Mouse (Mus musculus): ENCODE measurements around the gene Vcp. TPM values are rescaled to one million over a fixed set of nuclear protein-coding genes. Genes with fewer than 3 reads are reported as not detected.

Gene Vcp
- total and polyA plus RNA-seq, 3 experiments: 200 to 462 (median 237) TPM

GRCm38 (mm10) chr4:42945445-42945844 is 54.9 kb downstream of the Vcp start:
- Histone ChIP-seq H3K36me3 (replicated peaks in 1 of 2; ENCODE audit: control insufficient read depth in 1 of 2, insufficient read depth in 1 of 2, low read length in 1 of 2) (no peaks in the 10 kb centered on the region), H3K27ac (ENCODE audit: insufficient read depth, low read depth) (no peak overlapping the region), H3K79me2 (replicated peaks; ENCODE audit: control insufficient read depth, extremely low read depth, insufficient read depth, poor library complexity, severe bottlenecking) (no peaks in the 10 kb centered on the region), H3K4me1 (ENCODE audit: control insufficient read depth in 1 of 2, insufficient read depth in 2 of 2) (peaks cover 7 to 24% of the 10 kb centered on the region in 2 experiments), H3K4me2 (ENCODE audit: insufficient read depth, low read depth, poor library complexity, severe bottlenecking) (no peak overlapping the region), H3K9me3 (replicated peaks; ENCODE audit: low read length) (no peaks in the 10 kb centered on the region), H3K9ac (ENCODE audit: insufficient read depth, low read depth) (no peak overlapping the region), H3K4me3 (replicated peaks in 1 of 3; ENCODE audit: low read depth in 2 of 3, low read length in 2 of 3, poor library complexity in 1 of 3) (no peak overlapping the region), H3K27me3 (replicated peaks) (peaks cover 76% of the 10 kb centered on the region)
- TF ChIP-seq EP300 (IDR thresholded peaks at IDR 0.05; ENCODE audit: low read length) (no peak), RCOR1 (conservative IDR thresholded peaks at IDR 0.05; ENCODE audit: low read depth, low read length) (no peak), CHD2 (IDR thresholded peaks at IDR 0.05; ENCODE audit: low read length) (no peak), ZKSCAN1 (IDR thresholded peaks at IDR 0.05; ENCODE audit: borderline replicate concordance, low read depth, low read length) (no peak), CHD1 (IDR thresholded peaks at IDR 0.05; ENCODE audit: low read depth, low read length) (no peak), KAT2A (IDR thresholded peaks at IDR 0.05; ENCODE audit: insufficient replicate concordance, low read length) (no peak), USF2 (conservative IDR thresholded peaks at IDR 0.05; ENCODE audit: low read depth, low read length) (no peak), CTCF (conservative IDR thresholded peaks at IDR 0.05 in 1 of 2, IDR thresholded peaks at IDR 0.05 in 1 of 2; ENCODE audit: low read depth in 2 of 2, low read length in 2 of 2) (no peak), MEF2A (IDR thresholded peaks at IDR 0.05; ENCODE audit: borderline replicate concordance, low read depth, low read length) (no peak), USF1 (IDR thresholded peaks at IDR 0.05; ENCODE audit: low read depth, low read length) (no peak), TCF12 (IDR thresholded peaks at IDR 0.05; ENCODE audit: low read depth, low read length) (no peak)
- dilution Hi-C loops (cut with MboI; ENCODE audit: extremely low pct_ligation_motif_present, extremely low pct_unique_long_range_greater_than_20kb, low sequenced_read_pairs) (no loop called here), in situ Hi-C loops (cut with MboI; ENCODE audit: low pct_ligation_motif_present, low pct_unique_long_range_greater_than_20kb, low sequenced_read_pairs) (no loop called here)
- no peak for DNase-seq (ENCODE audit: extremely low read depth)

GRCm38 (mm10) chr4:42945043-42945442 is 55.3 kb downstream of the Vcp start:
- Histone ChIP-seq H3K9ac (ENCODE audit: insufficient read depth, low read depth) (no peak overlapping the region), H3K9me3 (replicated peaks; ENCODE audit: low read length) (no peaks in the 10 kb centered on the region), H3K27ac (ENCODE audit: insufficient read depth, low read depth) (no peak overlapping the region), H3K4me1 (ENCODE audit: control insufficient read depth in 1 of 2, insufficient read depth in 2 of 2) (peaks cover 5 to 21% of the 10 kb centered on the region in 2 experiments), H3K4me2 (ENCODE audit: insufficient read depth, low read depth, poor library complexity, severe bottlenecking) (no peak overlapping the region), H3K27me3 (replicated peaks) (peaks cover 80% of the 10 kb centered on the region), H3K79me2 (replicated peaks; ENCODE audit: control insufficient read depth, extremely low read depth, insufficient read depth, poor library complexity, severe bottlenecking) (no peaks in the 10 kb centered on the region), H3K36me3 (replicated peaks in 1 of 2; ENCODE audit: control insufficient read depth in 1 of 2, insufficient read depth in 1 of 2, low read length in 1 of 2) (no peaks in the 10 kb centered on the region), H3K4me3 (replicated peaks in 1 of 3; ENCODE audit: low read depth in 2 of 3, low read length in 2 of 3, poor library complexity in 1 of 3) (no peak overlapping the region)
- no peak for DNase-seq (ENCODE audit: extremely low read depth)
- dilution Hi-C loops (cut with MboI; ENCODE audit: extremely low pct_ligation_motif_present, extremely low pct_unique_long_range_greater_than_20kb, low sequenced_read_pairs) (no loop called here), in situ Hi-C loops (cut with MboI; ENCODE audit: low pct_ligation_motif_present, low pct_unique_long_range_greater_than_20kb, low sequenced_read_pairs) (no loop called here)
- TF ChIP-seq ZKSCAN1 (IDR thresholded peaks at IDR 0.05; ENCODE audit: borderline replicate concordance, low read depth, low read length) (no peak), NELFE (IDR thresholded peaks at IDR 0.05; ENCODE audit: low read depth, low read length) (no peak), JUND (conservative IDR thresholded peaks at IDR 0.05; ENCODE audit: low read depth, low read length) (no peak), MXI1 (IDR thresholded peaks at IDR 0.05; ENCODE audit: low read depth, low read length) (no peak), CTCF (conservative IDR thresholded peaks at IDR 0.05 in 1 of 2, IDR thresholded peaks at IDR 0.05 in 1 of 2; ENCODE audit: low read depth in 2 of 2, low read length in 2 of 2) (no peak), IRF4 (IDR thresholded peaks at IDR 0.05; ENCODE audit: low read depth, low read length) (no peak), MEF2A (IDR thresholded peaks at IDR 0.05; ENCODE audit: borderline replicate concordance, low read depth, low read length) (no peak), MAFK (IDR thresholded peaks at IDR 0.05; ENCODE audit: insufficient replicate concordance, low read length) (no peak), ELF1 (IDR thresholded peaks at IDR 0.05; ENCODE audit: low read depth, low read length) (no peak), EP300 (IDR thresholded peaks at IDR 0.05; ENCODE audit: low read length) (no peak), PAX5 (IDR thresholded peaks at IDR 0.05; ENCODE audit: low read length) (no peak), CHD2 (IDR thresholded peaks at IDR 0.05; ENCODE audit: low read length) (no peak), NRF1 (IDR thresholded peaks at IDR 0.05; ENCODE audit: low read depth, low read length) (no peak), MAZ (IDR thresholded peaks at IDR 0.05; ENCODE audit: low read depth, low read length) (no peak)
